Mouse (Mus musculus) embryonic facial prominence, embryonic 13.5 days (tissue): ENCODE results near the gene Gprin2. TPM values are rescaled to one million over a fixed set of nuclear protein-coding genes. Genes with fewer than 3 reads are reported as not detected.

Experiments
- ATAC-seq: fragments of 200-750 bp; cut with Nextera tagmentation; 2 replicates; pipeline ENCODE4 v1.8.0; 2017; ENCODE audit warnings: low read depth; ENCODE audit not compliant: insufficient number of reproducible peaks, insufficient read depth, low FRiP score, low TSS enrichment
- H3K27ac ChIP-seq: fragments of 300-500 bp; sonication (generic); 2 replicates; pipeline ENCODE4 v1.5.1; 2015; ENCODE audit warnings: moderate library complexity, mild to moderate bottlenecking, inconsistent platforms
- H3K27me3 ChIP-seq: fragments of 300-500 bp; sonication (generic); 2 replicates; pipeline ENCODE4 v1.6.1; 2015; ENCODE audit warnings: mild to moderate bottlenecking, inconsistent platforms
- H3K36me3 ChIP-seq: fragments of 300-500 bp; sonication (generic); 2 replicates; pipeline ENCODE4 v1.6.1; 2015; ENCODE audit warnings: mild to moderate bottlenecking, inconsistent platforms
- H3K4me1 ChIP-seq: fragments of 300-500 bp; sonication (generic); 2 replicates; pipeline ENCODE4 v1.6.1; 2015; ENCODE audit warnings: inconsistent platforms
- H3K4me2 ChIP-seq: fragments of 300-500 bp; sonication (generic); 2 replicates; pipeline ENCODE4 v1.6.1; 2015; ENCODE audit warnings: moderate library complexity, mild to moderate bottlenecking, inconsistent platforms
- H3K4me3 ChIP-seq: fragments of 300-500 bp; sonication (generic); 2 replicates; pipeline ENCODE4 v1.5.1; 2015; ENCODE audit warnings: mild to moderate bottlenecking, inconsistent platforms
- H3K9ac ChIP-seq: fragments of 300-500 bp; sonication (generic); 2 replicates; pipeline ENCODE4 v1.6.1; 2015; ENCODE audit warnings: mild to moderate bottlenecking, inconsistent platforms
- H3K9me3 ChIP-seq: fragments of 300-500 bp; sonication (generic); 2 replicates; pipeline ENCODE4 v1.6.1; 2016; ENCODE audit warnings: inconsistent platforms
- WGBS: fragments of 180-500 bp; shearing (Covaris S2); methylation state at CpG from one replicate; pipeline ENCODE4 v1.1.7; 2015; ENCODE audit warnings: mixed read lengths; 5-methylcytosine and 5-hydroxymethylcytosine counted together
- polyA plus RNA-seq: library from polyadenylated mRNA; unstranded; fragments of >200 nt; fragmentation: Nextera tagmentation; extraction: Ambion mirVana; gene quantifications from 2 replicates; pipeline ENCODE4 v1.2.1, GENCODE M21; 2015

The Gprin2 gene
- polyA plus RNA-seq, 1 experiment from 2014 or later, result 1.5 TPM

GRCm38 (mm10) chr14:34142316-34142715 is 59.1 kb downstream of the Gprin2 start:
- Histone ChIP-seq H3K27ac (no peak overlapping the region), H3K4me3 (no peak overlapping the region), H3K36me3 (no peaks in the 10 kb centered on the region), H3K9me3 (no peaks in the 10 kb centered on the region), H3K4me1 (no peaks in the 10 kb centered on the region), H3K4me2 (no peak overlapping the region), H3K27me3 (no peaks in the 10 kb centered on the region), H3K9ac (no peak overlapping the region)
- ATAC-seq, result no peak
- WGBS, result 84% methylated on average over 1 of the region's 1 CpGs

GRCm38 (mm10) chr14:34139671-34140664 is 61.5 kb downstream of the Gprin2 start:
- peak overlapping the region; percentile 2; the same call in 1 of the 2 replicates for H3K27ac ChIP-seq
- ATAC-seq, result no peak
- H3K36me3 ChIP-seq, result no peaks in the 10 kb centered on the region
- no peaks in the 10 kb centered on the region for H3K9me3 ChIP-seq
- H3K27me3 ChIP-seq, result no peaks in the 10 kb centered on the region
- H3K4me3 ChIP-seq, result no peak overlapping the region
- no peak overlapping the region for H3K4me2 ChIP-seq
- 82% methylated on average over 15 of the region's 15 CpGs for WGBS
- H3K9ac ChIP-seq, result no peak overlapping the region
- no peaks in the 10 kb centered on the region for H3K4me1 ChIP-seq

Other genes with a start within 250 kb of the Gprin2 start
- not detected in 2 replicates for gene Rbp3, start 247.7 kb downstream of the Gprin2 start, polyA plus RNA-seq
- gene Zfp488, start 222.9 kb downstream of the Gprin2 start, polyA plus RNA-seq, result 0.32 and 0.77 TPM in 2 replicates
- gene Gm30083, start 186.5 kb downstream of the Gprin2 start, polyA plus RNA-seq, result not detected in 2 replicates
- not detected in 2 replicates for gene Gm5460, start 184.9 kb downstream of the Gprin2 start, polyA plus RNA-seq
- gene Antxrl, start 148.9 kb downstream of the Gprin2 start, polyA plus RNA-seq, result not detected in 2 replicates
- gene Anxa8, start 115.7 kb downstream of the Gprin2 start, polyA plus RNA-seq, result 20.1 and 23.0 TPM in 2 replicates
- gene A630023A22Rik, start 98.9 kb downstream of the Gprin2 start, polyA plus RNA-seq, result not detected in 2 replicates
- 0.66 and 0.69 TPM in 2 replicates for gene Npy4r, start 49.2 kb downstream of the Gprin2 start, polyA plus RNA-seq
- 0.30 and 0.66 TPM in 2 replicates for gene Syt15, start 17.9 kb upstream of the Gprin2 start, polyA plus RNA-seq
- 15.8 and 19.4 TPM in 2 replicates for gene Shld2, start 108.8 kb upstream of the Gprin2 start, polyA plus RNA-seq
- gene Glud1, start 109.1 kb upstream of the Gprin2 start, polyA plus RNA-seq, result 85.6 and 85.8 TPM in 2 replicates
- gene Fam25c, start 153.8 kb upstream of the Gprin2 start, polyA plus RNA-seq, result 4.7 and 6.9 TPM in 2 replicates
- gene Sncg, start 173.1 kb upstream of the Gprin2 start, polyA plus RNA-seq, result 1.8 and 4.4 TPM in 2 replicates
- gene Mmrn2, start 173.8 kb upstream of the Gprin2 start, polyA plus RNA-seq, result 7.4 and 7.7 TPM in 2 replicates